14 mouse cellular contexts compared by ENCODE assay signal in the genomic region with DNA sequence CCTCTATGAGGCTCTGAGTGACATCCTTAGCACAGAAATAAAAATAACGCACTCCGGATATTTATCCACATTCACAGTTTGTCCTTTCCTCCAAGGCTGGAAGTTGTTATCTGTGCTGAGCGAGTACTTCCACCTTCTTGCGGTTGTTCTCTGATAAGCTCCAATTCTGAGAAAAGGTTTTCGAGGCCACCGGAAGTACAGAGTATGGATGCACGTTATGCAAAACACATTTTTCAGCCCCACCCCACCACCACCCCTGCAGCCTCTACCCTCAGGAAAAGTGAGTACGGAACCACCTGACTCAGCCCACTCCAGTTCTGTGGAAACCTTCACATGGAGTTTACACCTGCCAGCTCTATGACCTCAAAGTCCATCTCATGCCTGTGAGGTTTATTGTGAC. TPM values are rescaled to one million over a fixed set of nuclear protein-coding genes. Genes with fewer than 3 reads are reported as not detected.
DNase-seq lines count a peak whose midpoint lies in the region; ATAC-seq and TF ChIP-seq lines count a peak whose summit lies in the region.
"Had no signal": no experiment of that assay in that cellular context is flagged by ENCODE, and none has a peak within 500 bp of the region (broad histone marks: within the 10 kb centered on the region; RNA-seq: fewer than 3 reads in every experiment).

No protein-coding gene starts in this region.

- peak overlapping the region; percentile 38 for H3K4me2 ChIP-seq in liver, embryonic 11.5 days
- H3K4me2 ChIP-seq: hindbrain, embryonic 15.5 days had no signal

- H3K27me3 ChIP-seq in MEL (ENCODE audit: control insufficient read depth in 1 of 2, insufficient read depth in 2 of 2, low read length in 2 of 2) = no peaks in the 10 kb centered on the region
- H3K27me3 ChIP-seq in liver, embryonic 11.5 days (replicated peaks; ENCODE audit: control insufficient read depth, insufficient read depth, low read length) = no peaks in the 10 kb centered on the region
- H3K27me3 ChIP-seq: hindbrain, embryonic 15.5 days had no signal

- peak; percentile 91 for ATAC-seq in liver, embryonic 11.5 days (replicated peaks; ENCODE audit: low FRiP score)
- ATAC-seq: forebrain, embryonic 16.5 days had no signal

- peak overlapping the region; percentile 17 to 19 for H3K4me3 ChIP-seq in MEL (ENCODE audit: control insufficient read depth in 1 of 2, insufficient read depth in 1 of 2, low read depth in 2 of 2, low read length in 2 of 2)
- no peak overlapping the region for H3K4me3 ChIP-seq in liver, embryonic 11.5 days (ENCODE audit: low read depth, low read length)
- H3K4me3 ChIP-seq: hindbrain, embryonic 15.5 days; myocyte had no signal

- peaks cover 3 to 30% of the 10 kb centered on the region in 2 experiments; a peak in 3 of 4 replicates for H3K4me1 ChIP-seq in MEL (ENCODE audit: control insufficient read depth in 1 of 2, insufficient read depth in 2 of 2, low read length in 2 of 2)
- peaks cover 37% of the 10 kb centered on the region for H3K4me1 ChIP-seq in liver, embryonic 11.5 days (replicated peaks; ENCODE audit: control insufficient read depth, insufficient read depth, low read length)

- peak; percentile 96 to 98 for TF ChIP-seq EP300 in MEL (IDR thresholded peaks at IDR 0.05; ENCODE audit: low read depth in 1 of 2, low read length in 2 of 2)

- H3K27ac ChIP-seq in MEL (ENCODE audit: control insufficient read depth, low read depth, low read length) = peak overlapping the region; percentile 99
- peak overlapping the region; percentile 81 for H3K27ac ChIP-seq in liver, embryonic 11.5 days (ENCODE audit: low read depth, low read length)
- H3K27ac ChIP-seq: hindbrain, embryonic 15.5 days had no signal

- peak in 1 of 2 experiments; percentile 57; a peak in 2 of 4 replicates for TF ChIP-seq POLR2A in MEL (IDR thresholded peaks at IDR 0.05; ENCODE audit: control insufficient read depth in 1 of 2, insufficient read depth in 1 of 2, low read depth in 1 of 2, low read length in 2 of 2, poor library complexity in 1 of 2)

- DNase-seq in MEL (ENCODE audit: low read depth, low spot score) (peak; percentile 96), adipocyte (ENCODE audit: low spot score) (no peak)
- peak; percentile 95 for DNase-seq in c-Kit-positive CD71-positive TER-119-negative erythroid progenitor cells, embryonic 14.5 days (ENCODE audit: low read depth)
- DNase-seq in liver, embryonic 11.5 days (ENCODE audit: low spot score) = no peak
- DNase-seq in spleen, postnatal 36 days (ENCODE audit: low spot score in 2 of 2) = peak; percentile 75 to 78
- no peak for DNase-seq in ovary, postnatal 36 days (ENCODE audit: low spot score)
- DNase-seq in layer of hippocampus, adult 18-20 months (ENCODE audit: low spot score in 2 of 2) = no peak
- DNase-seq: heart, adult 18-20 months; kidney, postnatal 36 days; left cerebral cortex, postnatal 4 days; lung, postnatal 4 days had no signal

- no peak for TF ChIP-seq RAD21 in MEL (IDR thresholded peaks at IDR 0.05; ENCODE audit: low read depth, low read length)

- no peak for TF ChIP-seq CTCF in MEL (IDR thresholded peaks at IDR 0.05 in 2 of 3, conservative IDR thresholded peaks at IDR 0.05 in 1 of 3; ENCODE audit: control insufficient read depth in 1 of 3, insufficient read depth in 1 of 3, low read depth in 2 of 3, low read length in 3 of 3, poor library complexity in 1 of 3, severe bottlenecking in 1 of 3)

- peaks cover 0 to 18% of the 10 kb centered on the region in 2 experiments; a peak in 2 of 4 replicates for H3K36me3 ChIP-seq in MEL (ENCODE audit: control insufficient read depth in 1 of 2, insufficient read depth in 2 of 2, low read length in 2 of 2)
- no peaks in the 10 kb centered on the region for H3K36me3 ChIP-seq in liver, embryonic 11.5 days (ENCODE audit: control insufficient read depth, insufficient read depth, low read length)
- H3K36me3 ChIP-seq: hindbrain, embryonic 15.5 days had no signal

- WGBS in liver, embryonic 11.5 days = 29% methylated on average over 8 of the region's 8 CpGs

- no peaks in the 10 kb centered on the region for H3K9me3 ChIP-seq in MEL (replicated peaks; ENCODE audit: insufficient read depth, low read length)
- H3K9me3 ChIP-seq in liver, embryonic 11.5 days (ENCODE audit: control insufficient read depth, low read length) = no peaks in the 10 kb centered on the region
- H3K9me3 ChIP-seq: hindbrain, embryonic 15.5 days had no signal

- no peaks in the 10 kb centered on the region; the same call in 1 of the 2 replicates for H3K79me2 ChIP-seq in MEL (ENCODE audit: control insufficient read depth, insufficient read depth, low read length, poor library complexity)

- peak overlapping the region; percentile 61 for H3K9ac ChIP-seq in MEL (ENCODE audit: control insufficient read depth, low read depth, low read length, poor library complexity, severe bottlenecking)
- no peak overlapping the region for H3K9ac ChIP-seq in liver, embryonic 11.5 days (ENCODE audit: low read depth, low read length)
- H3K9ac ChIP-seq: hindbrain, embryonic 15.5 days had no signal

TF ChIP-seq in MEL, 35 proteins besides CTCF, POLR2A, EP300 and RAD21 (continues in another document):
- no peak for TF ChIP-seq ZMIZ1 (IDR thresholded peaks at IDR 0.05; ENCODE audit: low read depth, low read length)
- TF ChIP-seq UBTF (IDR thresholded peaks at IDR 0.05; ENCODE audit: borderline replicate concordance, insufficient read depth, low read depth, low read length) = no peak
- TF ChIP-seq GATA1 (IDR thresholded peaks at IDR 0.05; ENCODE audit: low read depth, low read length) = peak; percentile 98
- TF ChIP-seq TAL1 (IDR thresholded peaks at IDR 0.05; ENCODE audit: low read length) = peak; percentile 92
- peak; percentile 36; the same call in 1 of the 2 replicates for TF ChIP-seq NELFE (IDR thresholded peaks at IDR 0.05; ENCODE audit: low read depth, low read length)
- TF ChIP-seq MYB (IDR thresholded peaks at IDR 0.05; ENCODE audit: low read depth, low read length) = peak; percentile 80
- no peak for TF ChIP-seq ZC3H11A (IDR thresholded peaks at IDR 0.05; ENCODE audit: low read depth, low read length)
- peak; percentile 75 for TF ChIP-seq MXI1 (IDR thresholded peaks at IDR 0.05; ENCODE audit: low read depth, low read length)
- no peak for TF ChIP-seq CHD1 (IDR thresholded peaks at IDR 0.05; ENCODE audit: low read depth, low read length)
- TF ChIP-seq MAZ (IDR thresholded peaks at IDR 0.05; ENCODE audit: low read depth, low read length) = no peak
- TF ChIP-seq ZNF384 (IDR thresholded peaks at IDR 0.05; ENCODE audit: low read depth, low read length) = peak; percentile 48
- TF ChIP-seq ZKSCAN1 (IDR thresholded peaks at IDR 0.05; ENCODE audit: low read depth, low read length) = no peak
- peak; percentile 63 for TF ChIP-seq ELF1 (IDR thresholded peaks at IDR 0.05; ENCODE audit: low read depth, low read length)
- TF ChIP-seq SIN3A (IDR thresholded peaks at IDR 0.05; ENCODE audit: low read length) = peak; percentile 92
- 0 out of 2 replicates have a peak, but pooled peaks have one; percentile 42 for TF ChIP-seq E2F4 (IDR thresholded peaks at IDR 0.05; ENCODE audit: borderline replicate concordance, low read depth, low read length)
- no peak for TF ChIP-seq SMC3 (IDR thresholded peaks at IDR 0.05; ENCODE audit: low read depth, low read length)
- TF ChIP-seq MAFK (IDR thresholded peaks at IDR 0.05; ENCODE audit: borderline replicate concordance, low read depth, low read length) = peak; percentile 33; the same call in 1 of the 2 replicates
- TF ChIP-seq GABPA (IDR thresholded peaks at IDR 0.05; ENCODE audit: low read depth, low read length) = no peak
- TF ChIP-seq ETS1 (IDR thresholded peaks at IDR 0.05; ENCODE audit: low read depth, low read length) = peak; percentile 96
- no peak for TF ChIP-seq JUND (IDR thresholded peaks at IDR 0.05; ENCODE audit: low read depth, low read length)
- TF ChIP-seq MEF2A (IDR thresholded peaks at IDR 0.05; ENCODE audit: extremely low read depth, insufficient replicate concordance, low read depth, low read length, poor library complexity, severe bottlenecking) = no peak
- TF ChIP-seq HCFC1 (IDR thresholded peaks at IDR 0.05; ENCODE audit: low read depth, low read length) = peak; percentile 61; the same call in 1 of the 2 replicates
- peak; percentile 59; the same call in 1 of the 2 replicates for TF ChIP-seq USF1 (IDR thresholded peaks at IDR 0.05; ENCODE audit: low read depth, low read length)
- peak; percentile 86 for TF ChIP-seq RCOR1 (IDR thresholded peaks at IDR 0.05; ENCODE audit: low read depth, low read length)
- peak; percentile 57 for TF ChIP-seq MYC (IDR thresholded peaks at IDR 0.05; ENCODE audit: low read depth, low read length)
- no peak for TF ChIP-seq TBP (IDR thresholded peaks at IDR 0.05; ENCODE audit: low read depth, low read length)
- no peak for TF ChIP-seq NRF1 (IDR thresholded peaks at IDR 0.05; ENCODE audit: insufficient read depth, low read depth, low read length, poor library complexity, severe bottlenecking)
- no peak for TF ChIP-seq KAT2A (conservative IDR thresholded peaks at IDR 0.05; ENCODE audit: low read depth, low read length)
- no peak for TF ChIP-seq USF2 (IDR thresholded peaks at IDR 0.05; ENCODE audit: borderline replicate concordance in 1 of 2, insufficient read depth in 1 of 2, low read depth in 1 of 2, low read length in 2 of 2)
- peak; percentile 83 for TF ChIP-seq BHLHE40 (IDR thresholded peaks at IDR 0.05; ENCODE audit: borderline replicate concordance, low read depth, low read length)
- TF ChIP-seq TCF12 (IDR thresholded peaks at IDR 0.05; ENCODE audit: low read depth, low read length) = peak; percentile 93
- TF ChIP-seq POLR2AphosphoS5 (IDR thresholded peaks at IDR 0.05; ENCODE audit: borderline replicate concordance, low read depth, low read length) = no peak
- TF ChIP-seq POLR2AphosphoS2 (IDR thresholded peaks at IDR 0.05; ENCODE audit: low read length) = no peak
- no peak for TF ChIP-seq CHD2 (IDR thresholded peaks at IDR 0.05; ENCODE audit: low read length)

RNA-seq across cellular contexts. Expression of gene Idh2, which starts 30.9 kb away (rescaled TPM):
- 121 and 141 TPM in 2 replicates for total RNA-seq in MEL (2012; rRNA removed)
- polyA plus RNA-seq in MEL (2012; ENCODE audit: insufficient read depth in 1 of 2, insufficient read length in 2 of 2, low read depth in 1 of 2, low replicate concordance in 2 of 2, missing spikeins in 1 of 2) = 100 to 1,000 TPM; 181 to 268 TPM
- polyA plus RNA-seq in liver, embryonic 11.5 days (2014; fragmentation: Nextera tagmentation; extraction: Ambion mirVana) = 259 and 268 TPM in 2 replicates
- 10 to 100 TPM; 65.3 to 66.5 TPM for total RNA-seq in layer of hippocampus, adult 18-20 months (2021)

RNA-seq across cellular contexts. Expression of gene Sema4b, which starts 40.6 kb away (rescaled TPM):
- 8.4 and 10.9 TPM in 2 replicates for total RNA-seq in MEL (2012; rRNA removed)
- polyA plus RNA-seq in MEL (2012; ENCODE audit: insufficient read depth in 1 of 2, insufficient read length in 2 of 2, low read depth in 1 of 2, low replicate concordance in 2 of 2, missing spikeins in 1 of 2) = 10 to 100 TPM in 1 of 2 experiments, not detected in 1; 17.3 TPM
- 11.7 and 12.9 TPM in 2 replicates for polyA plus RNA-seq in liver, embryonic 11.5 days (2014; fragmentation: Nextera tagmentation; extraction: Ambion mirVana)
- total RNA-seq in layer of hippocampus, adult 18-20 months (2021) = 10 to 100 TPM; 22.0 to 23.6 TPM

Comparison
In these comparisons a context has a peak if more than half of its experiments do, and no peak if none do; other contexts are left out.
1. DNase-seq: peak in MEL (single experiment), c-Kit-positive CD71-positive TER-119-negative erythroid progenitor cells, embryonic 14.5 days (single experiment) and spleen, postnatal 36 days (2 of 2); none in liver, embryonic 11.5 days (single experiment), adipocyte (single experiment), ovary, postnatal 36 days (single experiment) and layer of hippocampus, adult 18-20 months (0 of 2).